Mouse (Mus musculus) midbrain, embryonic 13.5 days (tissue): Measurements from ENCODE around the gene Gm17387. TPM values are rescaled to one million over a fixed set of nuclear protein-coding genes. Genes with fewer than 3 reads are reported as not detected.

ENCODE experiments used
- ATAC-seq: fragments of 200-750 bp; cut with Nextera tagmentation; 2 replicates; pipeline ENCODE4 v1.8.0; 2017; ENCODE audit warnings: mild to moderate bottlenecking, moderate TSS enrichment, moderate library complexity
- H3K27ac ChIP-seq: fragments of 300-500 bp; sonication (generic); 2 replicates; pipeline ENCODE4 v1.5.1; 2015; ENCODE audit warnings: inconsistent platforms, mild to moderate bottlenecking, moderate library complexity
- H3K27me3 ChIP-seq: fragments of 300-500 bp; sonication (generic); 2 replicates; pipeline ENCODE4 v1.6.1; 2015; ENCODE audit warnings: mild to moderate bottlenecking, inconsistent platforms
- H3K36me3 ChIP-seq: fragments of 300-500 bp; sonication (generic); 2 replicates; pipeline ENCODE4 v1.6.1; 2015; ENCODE audit warnings: mild to moderate bottlenecking, inconsistent platforms
- H3K4me1 ChIP-seq: fragments of 300-500 bp; sonication (generic); replicated peaks from 2 replicates; pipeline ENCODE4 v1.6.1; 2015; ENCODE audit warnings: inconsistent platforms
- H3K4me2 ChIP-seq: fragments of 300-500 bp; sonication (generic); replicated peaks from 2 replicates; pipeline ENCODE4 v1.6.1; 2015; ENCODE audit warnings: moderate library complexity, mild to moderate bottlenecking, inconsistent platforms
- H3K4me3 ChIP-seq: fragments of 300-500 bp; sonication (generic); replicated peaks from 2 replicates; pipeline ENCODE4 v1.5.1; 2015; ENCODE audit warnings: mild to moderate bottlenecking, inconsistent platforms
- H3K9ac ChIP-seq: fragments of 300-500 bp; sonication (generic); replicated peaks from 2 replicates; pipeline ENCODE4 v1.6.1; 2015; ENCODE audit warnings: mild to moderate bottlenecking, inconsistent platforms
- H3K9me3 ChIP-seq: fragments of 300-500 bp; sonication (generic); 2 replicates; pipeline ENCODE4 v1.6.1; 2016; ENCODE audit warnings: mild to moderate bottlenecking, inconsistent platforms
- WGBS: fragments of 180-500 bp; shearing (Covaris S2); methylation state at CpG from one replicate; pipeline ENCODE4 v1.1.7; 2015; 5-methylcytosine and 5-hydroxymethylcytosine counted together
- polyA plus RNA-seq: library from polyadenylated mRNA; unstranded; fragments of >200 nt; fragmentation: Nextera tagmentation; extraction: Ambion mirVana; gene quantifications from 2 replicates; pipeline ENCODE4 v1.2.1, GENCODE M21; 2015

The Gm17387 gene
- polyA plus RNA-seq: not detected in 2 replicates

DNA sequence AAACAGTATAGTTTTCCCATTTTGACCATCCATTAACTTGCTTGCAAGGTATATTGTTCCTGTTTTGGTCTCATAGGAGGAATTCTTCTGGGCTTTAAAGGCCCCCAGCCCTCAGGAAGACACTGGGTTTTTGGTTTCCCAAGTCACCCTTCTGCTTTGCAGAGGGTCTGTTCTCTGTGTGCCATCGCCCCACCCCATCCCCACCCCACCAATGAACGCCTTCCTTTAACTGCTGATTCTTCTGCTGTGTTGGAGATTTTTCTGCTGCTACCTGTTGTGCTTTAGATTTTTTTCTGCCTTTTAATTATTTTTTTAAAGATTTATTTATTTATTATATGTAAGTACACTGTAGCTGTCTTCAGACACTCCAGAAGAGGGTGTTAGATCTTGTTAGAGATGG is at the start of gene Gm17387:
Gene Gm17387, plus strand, starts transcription at position 301 of the 400 bp plus-strand sequence.
- Histone ChIP-seq H3K36me3 (no peaks in the 10 kb centered on the region), H3K9me3 (no peaks in the 10 kb centered on the region), H3K4me1 (peaks cover 22% of the 10 kb centered on the region), H3K4me3 (no peak within 1 kb of the TSS), H3K27ac (no peak within 1 kb of the TSS), H3K27me3 (no peaks in the 10 kb centered on the region), H3K4me2 (no peak within 1 kb of the TSS), H3K9ac (no peak within 1 kb of the TSS)
- no peak for ATAC-seq
- 91% methylated on average over 2 of the region's 2 CpGs for WGBS

DNA sequence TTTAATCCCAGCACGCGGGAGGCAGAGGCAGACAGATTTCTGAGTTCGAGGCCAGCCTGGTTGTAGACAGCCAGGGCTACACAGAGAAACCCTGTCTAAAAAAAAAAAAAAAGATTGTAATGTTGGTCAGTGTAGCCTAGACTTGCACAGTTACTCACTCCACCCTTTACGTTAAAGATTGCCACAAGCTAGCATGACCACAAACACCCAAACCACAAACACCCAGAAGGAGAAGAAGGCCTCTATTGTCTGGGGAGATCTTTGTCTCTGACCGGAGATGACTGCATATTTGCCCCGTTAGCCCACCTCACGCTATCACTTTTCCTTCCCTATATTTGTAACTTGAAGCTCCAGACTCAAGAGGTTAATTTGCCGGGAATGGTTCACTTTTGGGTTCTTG is 47.2 kb upstream of the Gm17387 start:
- ATAC-seq: no peak
- Histone ChIP-seq H3K9me3 (no peaks in the 10 kb centered on the region), H3K36me3 (no peaks in the 10 kb centered on the region), H3K4me3 (no peak overlapping the region), H3K27me3 (no peaks in the 10 kb centered on the region), H3K27ac (no peak overlapping the region), H3K9ac (no peak overlapping the region), H3K4me2 (no peak overlapping the region), H3K4me1 (no peaks in the 10 kb centered on the region)
- WGBS: 95% methylated on average over 8 of the region's 8 CpGs

DNA sequence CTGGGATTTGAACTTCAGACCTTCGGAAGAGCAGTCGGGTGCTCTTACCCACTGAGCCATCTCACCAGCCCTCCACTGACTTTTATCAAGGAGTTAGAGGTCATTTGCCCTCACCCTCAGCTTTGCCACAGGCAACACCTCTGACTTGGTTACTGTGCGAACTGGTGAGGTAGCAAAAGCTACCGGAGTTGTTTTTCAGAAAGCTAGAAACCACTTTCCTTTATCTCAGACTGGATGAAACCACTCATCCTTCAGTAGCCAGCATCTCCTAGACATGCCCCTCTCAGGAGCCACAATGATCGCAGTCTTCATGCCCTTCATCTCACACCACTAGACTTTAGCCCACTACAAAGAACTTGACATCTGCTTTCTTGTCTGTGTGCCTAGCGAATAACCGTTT is 46.0 kb upstream of the Gm17387 start:
- 91% methylated on average over 7 of the region's 7 CpGs for WGBS
- Histone ChIP-seq H3K4me1 (no peaks in the 10 kb centered on the region), H3K27me3 (no peaks in the 10 kb centered on the region), H3K9me3 (no peaks in the 10 kb centered on the region), H3K9ac (no peak overlapping the region), H3K4me3 (no peak overlapping the region), H3K4me2 (no peak overlapping the region), H3K27ac (no peak overlapping the region), H3K36me3 (no peaks in the 10 kb centered on the region)
- ATAC-seq: no peak

DNA sequence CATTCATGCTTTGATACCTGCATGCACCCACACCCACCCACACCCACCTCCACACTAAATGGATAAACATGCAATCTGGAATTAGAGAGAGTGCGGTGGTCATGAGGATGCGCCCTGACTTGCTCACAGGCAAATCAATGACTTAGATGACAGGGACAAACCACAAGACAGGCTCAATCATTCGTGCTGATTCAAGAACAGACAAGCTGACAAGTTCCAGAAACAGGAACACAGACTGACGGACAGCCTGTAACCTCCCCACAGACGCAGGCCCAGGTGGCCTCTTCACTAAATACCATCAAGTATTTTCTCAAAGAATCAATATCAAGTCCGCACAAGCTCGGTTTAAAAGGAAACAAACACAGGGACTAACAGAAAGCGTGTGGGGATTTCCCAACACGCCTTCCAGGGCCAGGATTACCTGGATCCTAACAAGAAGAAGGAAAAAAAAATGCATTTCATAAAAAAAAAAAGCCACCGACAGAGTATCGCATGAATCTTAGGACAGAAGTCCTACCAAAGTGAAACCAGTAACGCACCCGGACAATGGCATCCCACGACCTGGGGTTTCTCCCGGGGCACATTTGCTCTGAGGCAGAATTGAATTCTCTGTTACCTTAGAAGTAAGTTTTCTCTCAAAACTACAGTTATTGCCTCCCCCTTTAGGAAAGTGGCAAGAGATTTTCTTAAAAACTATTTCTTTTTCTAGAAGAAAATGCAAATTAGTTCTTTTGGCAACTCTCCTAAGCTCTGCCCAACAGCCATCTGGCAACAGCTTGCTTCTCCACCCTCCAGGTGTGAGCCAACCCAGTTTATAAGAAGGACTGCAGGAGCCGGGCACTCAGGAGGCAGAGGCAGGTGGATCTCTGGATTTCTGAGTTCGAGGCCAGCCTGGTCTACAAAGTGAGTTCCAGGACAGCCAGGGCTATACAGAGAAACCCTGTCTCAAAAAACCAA is 41.5 kb upstream of the Gm17387 start:
- no peak for ATAC-seq
- H3K4me1 ChIP-seq: no peaks in the 10 kb centered on the region
- 87% methylated on average over 17 of the region's 17 CpGs for WGBS
- no peaks in the 10 kb centered on the region for H3K36me3 ChIP-seq
- no peak overlapping the region for H3K4me2 ChIP-seq
- no peak overlapping the region for H3K27ac ChIP-seq
- no peak overlapping the region for H3K9ac ChIP-seq
- H3K4me3 ChIP-seq: no peak overlapping the region
- no peaks in the 10 kb centered on the region for H3K9me3 ChIP-seq
- no peaks in the 10 kb centered on the region for H3K27me3 ChIP-seq

DNA sequence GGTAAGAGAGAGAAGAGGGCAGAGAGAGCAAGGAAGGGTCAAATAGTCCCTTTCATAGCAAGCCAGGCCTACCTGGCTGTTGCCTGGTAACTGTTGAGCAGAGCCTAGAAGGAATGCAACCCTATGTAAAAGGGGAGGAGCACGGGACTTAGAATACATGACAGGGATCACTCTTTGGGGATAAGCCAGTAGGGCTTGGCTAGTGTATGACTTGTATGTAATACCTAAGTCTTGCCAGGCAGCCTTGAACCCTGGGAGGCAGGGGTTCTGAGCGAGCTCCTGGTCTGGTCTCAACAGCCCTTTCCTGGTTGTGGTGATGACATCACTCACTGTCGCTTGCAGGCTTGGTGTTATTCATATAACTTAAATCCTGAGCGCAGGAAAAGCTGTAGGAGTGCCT is 39.9 kb upstream of the Gm17387 start:
- no peak overlapping the region for H3K4me2 ChIP-seq
- H3K4me3 ChIP-seq: no peak overlapping the region
- H3K4me1 ChIP-seq: no peaks in the 10 kb centered on the region
- no peak overlapping the region for H3K27ac ChIP-seq
- H3K36me3 ChIP-seq: no peaks in the 10 kb centered on the region
- no peak for ATAC-seq
- 73% methylated on average over 4 of the region's 4 CpGs for WGBS
- H3K27me3 ChIP-seq: no peaks in the 10 kb centered on the region
- no peak overlapping the region for H3K9ac ChIP-seq
- H3K9me3 ChIP-seq: no peaks in the 10 kb centered on the region

DNA sequence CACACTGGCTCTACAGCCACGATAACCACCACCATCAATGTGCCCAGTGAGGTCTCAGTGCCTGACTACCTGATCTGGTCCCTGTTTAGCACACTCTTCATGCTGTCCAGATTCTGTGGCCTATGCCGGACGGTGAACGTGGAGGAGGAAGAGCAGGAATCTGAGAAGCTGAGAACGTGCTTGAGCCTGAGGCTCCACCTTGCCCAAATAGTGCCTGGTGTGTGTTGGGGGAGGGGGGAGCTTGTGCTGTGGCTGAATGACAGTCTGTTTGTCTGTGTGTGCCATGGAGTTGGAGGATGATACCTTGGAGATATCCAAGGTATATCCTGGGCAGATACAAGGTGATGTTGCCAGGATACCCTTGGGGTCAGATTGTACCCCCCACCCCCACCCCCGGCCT is 38.7 kb upstream of the Gm17387 start:
- no peak overlapping the region for H3K4me3 ChIP-seq
- H3K9ac ChIP-seq: no peak overlapping the region
- no peaks in the 10 kb centered on the region for H3K4me1 ChIP-seq
- no peak overlapping the region for H3K4me2 ChIP-seq
- no peak overlapping the region for H3K27ac ChIP-seq
- 73% methylated on average over 6 of the region's 6 CpGs for WGBS
- no peak for ATAC-seq
- no peaks in the 10 kb centered on the region for H3K27me3 ChIP-seq
- H3K36me3 ChIP-seq: no peaks in the 10 kb centered on the region
- H3K9me3 ChIP-seq: no peaks in the 10 kb centered on the region

DNA sequence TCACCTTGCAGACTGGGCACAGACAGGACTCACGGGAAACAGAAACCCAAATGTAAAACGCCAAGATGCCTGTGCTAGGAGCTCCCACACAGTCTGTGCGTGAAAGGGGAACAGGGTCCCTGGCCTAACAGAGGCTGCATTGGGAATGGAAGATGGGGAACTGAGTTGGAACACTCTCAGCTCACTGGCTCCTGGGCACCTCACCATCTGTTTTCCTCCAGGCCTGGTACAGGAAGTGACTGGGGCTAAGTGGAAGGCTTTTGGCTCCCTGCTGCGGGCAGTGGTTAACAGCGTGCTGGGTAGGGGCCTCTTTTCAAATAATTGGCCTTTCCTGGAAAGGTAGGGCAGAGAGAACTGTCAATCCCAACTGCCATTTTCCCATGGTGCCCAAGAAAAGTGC is 38.3 kb upstream of the Gm17387 start:
- 83% methylated on average over 5 of the region's 5 CpGs for WGBS
- no peak overlapping the region for H3K4me3 ChIP-seq
- no peak for ATAC-seq
- H3K36me3 ChIP-seq: no peaks in the 10 kb centered on the region
- H3K9me3 ChIP-seq: no peaks in the 10 kb centered on the region
- no peaks in the 10 kb centered on the region for H3K4me1 ChIP-seq
- H3K27me3 ChIP-seq: no peaks in the 10 kb centered on the region
- H3K27ac ChIP-seq: no peak overlapping the region
- H3K4me2 ChIP-seq: no peak overlapping the region
- no peak overlapping the region for H3K9ac ChIP-seq

DNA sequence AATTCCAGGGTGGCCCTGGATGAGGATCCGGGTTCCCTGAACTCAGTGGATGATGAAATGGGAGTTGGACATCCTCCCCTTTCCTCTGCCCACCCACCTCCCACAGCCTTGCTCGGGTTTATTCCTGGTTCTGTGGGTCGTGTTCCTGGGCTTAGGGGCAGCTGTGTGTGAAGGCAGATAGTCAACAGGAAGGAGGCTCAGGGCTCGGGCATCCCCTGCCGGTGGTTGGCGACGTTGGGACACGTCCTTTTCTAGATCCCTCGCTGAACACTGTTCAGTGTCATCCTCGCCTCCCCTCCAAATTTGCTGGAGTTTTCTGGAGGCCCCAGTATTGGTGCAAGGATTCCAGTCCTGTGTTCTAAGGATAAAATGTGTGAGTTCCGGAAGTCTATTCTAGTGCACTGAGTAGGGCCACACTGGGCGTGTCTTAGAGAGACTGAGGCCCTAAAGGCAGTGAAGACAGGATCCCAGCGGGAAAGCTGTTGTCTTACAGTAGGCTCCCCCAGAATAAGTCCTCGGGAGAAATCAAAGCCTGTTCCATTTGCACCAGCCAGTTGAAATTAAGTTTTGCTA is 37.7 kb upstream of the Gm17387 start:
- no peaks in the 10 kb centered on the region for H3K27me3 ChIP-seq
- H3K36me3 ChIP-seq: no peaks in the 10 kb centered on the region
- no peaks in the 10 kb centered on the region for H3K4me1 ChIP-seq
- no peak overlapping the region for H3K27ac ChIP-seq
- H3K9ac ChIP-seq: no peak overlapping the region
- H3K9me3 ChIP-seq: no peaks in the 10 kb centered on the region
- 86% methylated on average over 14 of the region's 14 CpGs for WGBS
- H3K4me3 ChIP-seq: no peak overlapping the region
- ATAC-seq: no peak
- no peak overlapping the region for H3K4me2 ChIP-seq

DNA sequence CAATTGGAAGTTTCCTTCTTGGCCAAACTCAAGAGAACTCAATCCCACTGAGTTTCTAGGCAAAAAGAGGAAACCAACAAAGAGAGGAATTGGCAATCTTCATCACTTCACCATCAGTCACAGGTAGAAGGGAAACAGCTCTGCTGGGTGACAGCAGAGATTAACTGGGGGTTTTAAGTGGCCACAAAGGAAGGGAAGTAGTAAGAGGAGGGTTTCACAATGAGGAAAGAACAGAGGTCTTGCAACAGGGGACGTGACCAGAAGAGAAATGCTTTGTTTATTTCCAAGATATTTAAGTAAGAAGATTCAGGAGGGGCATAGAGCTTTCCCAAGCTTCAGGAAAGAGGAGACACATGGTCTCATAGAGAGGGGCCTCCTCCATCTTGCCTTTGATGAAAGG is 31.1 kb upstream of the Gm17387 start:
- Histone ChIP-seq H3K36me3 (no peaks in the 10 kb centered on the region), H3K27ac (no peak overlapping the region), H3K9ac (no peak overlapping the region), H3K27me3 (no peaks in the 10 kb centered on the region), H3K4me1 (no peaks in the 10 kb centered on the region), H3K9me3 (no peaks in the 10 kb centered on the region), H3K4me3 (no peak overlapping the region), H3K4me2 (no peak overlapping the region)
- 61% methylated on average over 1 of the region's 1 CpGs for WGBS
- ATAC-seq: no peak

DNA sequence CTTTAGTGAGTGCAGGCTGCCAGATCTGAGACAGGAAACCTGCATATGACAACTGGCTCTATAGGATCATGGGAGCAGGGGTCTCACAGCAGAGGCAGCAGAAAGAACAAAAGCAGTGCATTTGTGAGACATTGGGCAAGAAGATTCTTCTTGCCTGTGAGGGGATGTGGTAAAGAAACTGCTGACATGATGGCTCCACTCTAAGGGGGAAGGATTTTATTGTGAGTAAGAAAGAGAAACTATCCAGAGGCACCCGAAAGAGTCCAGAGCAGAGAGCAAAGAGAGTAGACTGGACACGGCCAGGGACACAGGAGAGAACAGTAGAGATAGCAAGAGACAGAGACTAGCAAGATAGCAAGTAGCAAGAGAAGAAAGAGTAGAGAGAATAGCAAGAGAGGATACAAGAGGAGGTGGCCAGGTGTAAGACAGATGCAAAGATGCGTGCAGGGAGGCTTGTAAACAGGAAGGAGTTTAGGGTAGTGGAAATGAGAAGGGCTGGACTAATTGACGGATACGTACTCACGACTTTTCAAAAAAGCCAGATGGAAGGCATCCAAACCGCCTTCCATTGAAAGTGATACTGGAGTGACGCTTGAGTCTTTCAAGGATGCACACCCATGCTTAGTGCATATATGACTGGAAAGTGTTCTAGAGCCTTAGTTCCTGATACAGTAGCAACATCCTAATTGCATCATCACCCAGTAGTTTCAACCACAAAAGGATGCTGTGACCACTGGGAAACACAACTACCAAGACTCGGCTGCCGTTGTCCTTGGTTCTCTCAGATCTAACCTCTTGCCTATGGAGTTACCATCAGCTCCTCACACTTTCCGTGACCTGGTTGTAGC is 29.9 kb upstream of the Gm17387 start:
- H3K4me2 ChIP-seq: no peak overlapping the region
- H3K27me3 ChIP-seq: no peaks in the 10 kb centered on the region
- H3K9me3 ChIP-seq: no peaks in the 10 kb centered on the region
- H3K36me3 ChIP-seq: no peaks in the 10 kb centered on the region
- WGBS: 95% methylated on average over 11 of the region's 11 CpGs
- no peak overlapping the region for H3K9ac ChIP-seq
- H3K4me3 ChIP-seq: no peak overlapping the region
- H3K27ac ChIP-seq: no peak overlapping the region
- ATAC-seq: no peak
- H3K4me1 ChIP-seq: no peaks in the 10 kb centered on the region

DNA sequence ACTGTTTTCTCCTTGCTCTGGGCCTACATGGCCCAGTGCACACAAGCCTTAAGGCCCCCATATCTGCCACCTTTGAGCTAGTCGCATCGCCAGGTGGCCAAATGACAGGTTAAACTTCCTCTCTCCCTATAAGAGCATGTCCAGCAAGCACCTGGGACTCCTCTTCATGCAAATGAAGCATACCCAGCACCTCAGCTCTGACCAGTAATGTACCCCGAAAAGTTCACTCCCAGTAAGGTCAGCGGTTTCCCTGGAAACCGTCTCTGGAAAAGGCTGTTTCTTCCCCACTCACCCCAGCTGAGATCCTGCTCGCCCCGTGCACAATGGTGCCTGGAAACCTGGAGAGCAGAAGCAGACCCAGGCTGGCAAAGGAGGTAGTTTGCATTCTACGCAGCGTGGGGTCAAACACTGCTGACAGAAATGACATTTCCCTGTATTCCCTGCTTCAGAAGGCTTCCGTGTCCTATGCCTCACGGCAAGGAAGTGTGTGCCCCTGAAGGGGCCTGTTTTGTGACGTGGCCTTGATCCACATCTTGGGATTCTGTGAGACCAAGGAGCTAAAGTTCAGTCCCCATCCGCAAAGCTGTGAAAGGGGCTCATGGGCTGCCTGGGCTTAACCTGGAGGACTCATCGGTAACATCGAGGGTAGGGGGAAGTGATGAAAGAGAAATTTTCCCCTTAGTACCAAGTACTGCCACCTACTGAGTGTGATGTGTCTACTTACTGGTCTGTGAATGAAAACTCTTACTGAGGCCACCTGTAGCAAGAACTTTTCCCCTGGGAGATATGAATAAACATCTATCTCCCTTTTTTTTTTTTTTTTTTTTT is 27.8 kb upstream of the Gm17387 start:
- WGBS: 73% methylated on average over 15 of the region's 15 CpGs
- no peak for ATAC-seq
- no peak overlapping the region for H3K9ac ChIP-seq
- H3K4me3 ChIP-seq: no peak overlapping the region
- no peak overlapping the region for H3K27ac ChIP-seq
- no peak overlapping the region for H3K4me2 ChIP-seq
- no peaks in the 10 kb centered on the region for H3K9me3 ChIP-seq
- no peaks in the 10 kb centered on the region for H3K4me1 ChIP-seq
- no peaks in the 10 kb centered on the region for H3K27me3 ChIP-seq
- no peaks in the 10 kb centered on the region for H3K36me3 ChIP-seq
